Mouse (Mus musculus) kidney, postnatal 14 days (tissue): ENCODE data around the gene Rad9b.
A peak's percentile ranks its signal among the peaks of the same experiment; 100 is the strongest.
"Not testable (repeated sequence)": the region's sequence is repeated elsewhere in the genome, so short reads cannot be mapped to it uniquely, and the experiment has no call there.

ENCODE experiments used
- DNase-seq: peaks from one replicate; pipeline ENCODE4 v3.0.0; 2022; ENCODE audit warnings: mixed read lengths

Gene Rad9b

GRCm38 (mm10) chr5:122354492-122355067 lies 547 bp upstream of the Rad9b start:
- no peak for DNase-seq

GRCm38 (mm10) chr5:122345777-122346176 lies 8.3 kb downstream of the Rad9b start:
- DNase-seq = no peak

GRCm38 (mm10) chr5:122344260-122344659 lies 9.8 kb downstream of the Rad9b start:
- DNase-seq = peak; percentile 80

- DNase-seq = no peak
Observed at GRCm38 (mm10) chr5:122343768-122344167, 10.3 kb downstream of the Rad9b start.

GRCm38 (mm10) chr5:122342874-122343273 lies 11.2 kb downstream of the Rad9b start:
- DNase-seq = no peak

- no peak for DNase-seq
Observed at GRCm38 (mm10) chr5:122336554-122337294, 17.3 kb downstream of the Rad9b start.

GRCm38 (mm10) chr5:122334682-122335081 lies 19.4 kb downstream of the Rad9b start:
- no peak for DNase-seq

- no peak for DNase-seq
Observed at GRCm38 (mm10) chr5:122330269-122330668, 23.8 kb downstream of the Rad9b start.

GRCm38 (mm10) chr5:122327283-122327682 lies 26.8 kb downstream of the Rad9b start:
- DNase-seq = no peak

- no peak for DNase-seq
Observed at GRCm38 (mm10) chr5:122325477-122325876, 28.6 kb downstream of the Rad9b start.

GRCm38 (mm10) chr5:122324608-122325431 lies 29.2 kb downstream of the Rad9b start:
- no peak for DNase-seq

- DNase-seq = no peak
Observed at GRCm38 (mm10) chr5:122323523-122323922, 30.5 kb downstream of the Rad9b start.

- DNase-seq = no peak
Observed at GRCm38 (mm10) chr5:122320205-122320781, 33.7 kb downstream of the Rad9b start.

- DNase-seq = no peak
Observed at GRCm38 (mm10) chr5:122319474-122320204, 34.4 kb downstream of the Rad9b start.

- DNase-seq = not testable (repeated sequence)
Observed at GRCm38 (mm10) chr5:122318976-122319375, 35.1 kb downstream of the Rad9b start.

GRCm38 (mm10) chr5:122318100-122318499 lies 35.9 kb downstream of the Rad9b start:
- DNase-seq = no peak

- DNase-seq = no peak
Observed at GRCm38 (mm10) chr5:122317329-122318045, 36.5 kb downstream of the Rad9b start.

GRCm38 (mm10) chr5:122314966-122315667 lies 38.9 kb downstream of the Rad9b start:
- peak; percentile 95 for DNase-seq

GRCm38 (mm10) chr5:122312942-122313684 lies 40.9 kb downstream of the Rad9b start:
- peak; percentile 55 for DNase-seq

GRCm38 (mm10) chr5:122312346-122312745 lies 41.7 kb downstream of the Rad9b start:
- no peak for DNase-seq
